Mouse (Mus musculus) cerebellum, adult 11 months (tissue): ENCODE results near the gene Il20rb.

ENCODE experiments used
- DNase-seq: peaks from one replicate; pipeline ENCODE4 v3.0.0; 2022

The Il20rb gene

DNA sequence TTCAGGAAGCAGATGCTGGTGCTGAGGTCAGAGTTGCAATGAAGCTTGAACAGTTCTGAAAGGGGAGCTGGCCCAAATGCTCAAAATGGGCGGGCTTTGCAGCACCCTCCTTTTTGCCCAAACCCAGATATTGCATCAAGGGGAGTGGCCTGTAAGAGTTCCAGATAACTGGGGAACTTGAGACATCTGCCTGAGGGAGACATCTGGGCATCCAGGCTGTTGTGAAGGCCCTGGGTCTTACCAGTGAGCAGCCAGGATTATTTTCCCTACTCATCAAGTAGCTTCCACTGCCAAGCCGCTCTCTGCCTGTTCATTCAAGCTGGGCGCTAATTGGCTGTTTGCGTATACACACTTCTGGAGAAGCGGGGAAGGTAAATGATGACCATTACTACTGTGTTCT is at the start of gene Il20rb:
Gene Il20rb, minus strand, starts transcription at position 358 of the 400 bp plus-strand sequence.
- DNase-seq, result no peak

DNA sequence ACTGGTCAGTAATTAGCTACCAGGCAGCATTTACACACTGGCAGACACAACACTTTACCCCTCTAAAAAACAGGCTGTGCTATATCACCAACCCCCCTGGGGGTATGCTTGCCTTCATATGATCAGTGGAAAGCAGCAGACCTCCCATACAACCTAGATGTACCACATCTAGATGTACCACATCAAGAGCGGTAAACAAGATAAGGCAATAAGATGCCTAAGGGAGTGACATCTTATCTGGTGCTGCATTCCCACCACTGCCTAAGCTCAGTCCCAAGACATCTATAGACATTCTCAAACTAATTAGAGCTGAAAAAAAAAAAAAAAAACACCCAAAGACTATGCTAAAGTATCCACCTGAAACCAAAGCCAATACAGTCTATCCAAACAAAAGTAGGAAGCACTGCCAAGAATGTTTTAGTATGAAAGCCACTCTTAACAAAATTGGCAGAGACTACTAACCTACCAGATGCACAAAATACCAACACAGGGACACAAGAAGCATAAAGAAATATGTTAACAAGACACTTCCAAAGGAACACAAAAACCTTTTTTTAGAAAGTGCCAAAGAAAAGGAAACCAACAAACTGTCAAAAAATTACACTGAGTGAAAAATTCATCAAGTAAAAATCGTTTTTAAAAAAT is 49.2 kb upstream of the Il20rb start:
- no peak for DNase-seq

DNA sequence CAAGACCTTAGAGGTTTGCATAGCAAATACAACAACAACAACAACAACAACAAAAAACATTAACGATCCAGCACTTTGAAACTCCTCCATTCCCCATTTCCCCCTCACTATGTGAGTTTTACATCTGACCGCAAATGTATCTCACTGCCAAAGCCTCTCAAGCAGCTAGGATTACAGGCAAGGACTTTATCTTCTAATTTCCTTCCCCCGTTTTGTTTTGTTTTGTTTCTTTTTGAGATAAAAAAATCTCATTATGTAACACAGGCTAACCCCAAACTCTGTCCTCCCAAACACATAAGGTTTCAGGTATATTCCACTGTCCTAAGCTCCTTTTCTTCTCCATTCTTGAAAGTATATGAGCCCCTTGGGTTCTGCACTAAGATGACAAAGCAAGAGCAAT is 48.1 kb upstream of the Il20rb start:
- no peak for DNase-seq

DNA sequence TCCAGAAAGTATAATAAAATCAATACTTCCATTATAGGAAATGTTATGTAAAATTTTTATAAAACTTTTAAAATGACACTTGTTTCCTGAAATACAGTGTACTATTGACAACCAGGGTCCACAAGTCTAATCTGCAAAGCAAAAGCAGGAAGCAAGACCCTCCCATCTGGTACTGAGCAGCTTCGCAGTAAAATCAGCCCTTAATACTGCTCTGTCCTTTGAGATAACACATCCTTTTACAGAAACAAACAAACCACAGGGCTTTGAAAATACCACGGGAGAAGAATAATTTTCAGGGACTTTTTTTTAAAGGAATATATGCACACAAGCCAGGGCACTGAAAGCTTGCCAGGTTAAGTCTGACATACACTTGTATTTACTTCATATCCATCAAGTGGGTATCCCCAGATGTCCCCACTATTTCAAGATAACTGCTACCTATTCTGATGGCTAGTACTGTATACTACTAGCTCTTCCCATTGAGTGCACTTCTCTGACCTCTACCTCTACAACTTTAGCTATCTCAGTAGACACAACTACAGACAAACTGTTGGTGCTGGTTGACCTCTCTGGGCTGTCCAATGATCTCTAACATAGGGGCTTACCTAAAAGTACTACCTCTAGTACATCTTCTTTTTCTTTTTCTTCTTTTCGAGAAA is 46.4 kb upstream of the Il20rb start:
- DNase-seq, result no peak

DNA sequence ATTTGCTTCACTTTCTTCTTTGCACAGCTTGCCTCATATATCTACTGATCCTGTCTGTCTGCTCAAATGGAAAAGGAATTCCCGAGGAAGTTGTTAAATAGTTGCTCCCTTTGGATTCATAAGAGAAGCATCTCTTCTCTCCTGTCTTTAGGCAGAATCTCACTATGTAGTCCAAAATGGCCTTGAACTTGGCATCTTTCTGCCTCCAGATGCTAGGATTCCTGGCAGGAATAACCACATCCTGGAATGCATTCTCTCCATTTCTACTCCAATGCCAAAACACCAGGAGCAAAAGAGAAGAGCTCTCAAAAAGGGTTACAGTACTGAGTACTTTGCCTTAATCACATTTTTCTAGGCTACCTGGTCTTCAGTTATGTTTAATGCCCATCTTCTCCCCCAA is 44.7 kb upstream of the Il20rb start:
- no peak for DNase-seq

DNA sequence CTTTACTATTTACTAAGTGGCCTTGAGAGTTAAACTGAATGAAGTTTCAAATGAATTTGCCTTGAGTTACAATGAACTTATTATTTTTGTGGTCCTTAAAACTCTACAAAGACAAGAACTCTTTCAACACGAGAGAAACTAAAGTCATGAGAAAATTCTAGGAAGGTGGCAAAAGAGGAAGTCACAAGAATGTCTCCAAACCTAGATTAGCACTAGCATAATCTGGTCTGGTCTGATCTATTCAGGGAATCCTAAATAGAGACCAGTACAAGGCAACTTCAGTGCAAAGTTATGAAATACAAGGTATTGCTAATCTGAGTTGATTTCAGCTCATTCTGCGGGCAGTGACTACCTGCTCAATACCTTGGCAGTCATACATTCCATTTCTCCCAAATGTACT is 38.6 kb upstream of the Il20rb start:
- DNase-seq, result no peak

DNA sequence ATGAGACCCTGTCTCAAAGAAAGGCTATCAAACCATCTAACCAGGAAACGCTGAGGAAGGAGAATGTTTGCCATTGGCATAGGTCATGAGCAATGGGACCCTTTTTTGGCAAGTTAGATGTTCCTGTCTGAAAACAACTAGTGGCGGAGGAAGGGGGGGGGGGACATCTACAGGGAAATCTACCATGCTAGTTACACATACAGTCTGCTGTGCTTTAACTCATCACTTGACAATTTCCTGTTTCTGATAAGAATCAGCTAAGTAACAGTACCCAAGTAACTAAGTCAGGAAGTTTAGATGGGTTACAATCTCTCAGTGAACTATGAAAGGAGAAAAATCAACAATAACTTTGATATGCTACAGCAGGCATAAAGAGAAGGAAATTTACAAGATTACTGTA is 35.4 kb upstream of the Il20rb start:
- no peak for DNase-seq

DNA sequence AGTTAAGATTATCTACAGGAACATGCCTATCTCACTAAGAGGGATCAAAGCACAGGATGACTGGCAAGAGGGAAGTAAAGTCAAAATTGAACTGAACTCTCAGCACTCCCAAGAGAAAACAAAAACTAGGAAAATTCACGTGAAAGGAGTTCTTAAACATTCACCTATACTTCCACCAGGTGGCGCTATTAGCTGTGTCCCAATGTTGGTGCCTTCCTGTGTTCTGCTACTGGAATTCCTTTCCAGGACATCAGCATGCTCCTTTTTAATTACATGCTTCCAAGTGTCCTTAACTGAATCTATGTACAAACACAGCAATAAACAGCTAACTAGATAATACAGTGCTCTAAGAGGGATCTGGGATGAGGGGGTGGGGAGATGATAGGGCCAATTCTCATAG is 34.0 kb upstream of the Il20rb start:
- peak; percentile 50 for DNase-seq

DNA sequence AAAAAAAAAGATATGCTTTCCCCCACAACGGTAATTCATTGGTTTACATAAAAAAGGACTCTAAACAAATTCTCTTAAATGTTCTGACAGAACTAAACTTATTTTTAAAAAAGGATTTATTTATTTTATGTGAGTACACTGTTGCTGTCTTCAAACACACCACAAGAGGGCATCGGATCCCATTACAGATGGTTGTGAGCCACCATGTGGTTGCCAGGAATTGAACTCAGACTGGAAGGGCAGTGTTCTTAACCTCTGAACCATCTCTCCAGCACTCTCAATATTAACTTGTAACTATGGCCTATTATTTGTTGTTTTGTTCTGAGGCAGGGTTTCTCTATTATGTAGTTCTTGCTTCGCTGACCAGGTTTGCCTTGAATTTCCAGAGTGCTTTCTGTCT is 33.4 kb upstream of the Il20rb start:
- DNase-seq, result no peak

DNA sequence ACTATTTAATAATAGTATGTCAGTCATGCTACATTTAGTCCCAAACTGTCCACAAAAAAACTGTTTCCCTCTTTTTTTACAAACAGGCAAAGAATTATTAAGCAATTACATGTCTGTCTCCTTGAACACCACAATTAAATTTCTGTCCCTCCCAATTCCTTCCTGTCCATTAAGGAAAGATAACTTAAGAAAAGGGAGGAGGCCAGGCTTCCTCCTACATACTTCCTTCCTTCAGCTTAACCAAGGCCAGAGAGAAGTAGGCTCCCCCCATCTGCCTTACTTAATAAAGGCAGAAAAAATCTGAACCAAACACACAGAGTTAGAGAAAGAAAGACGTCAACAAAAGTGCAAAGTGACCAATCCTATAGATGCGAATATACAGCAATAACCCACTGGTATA is 21.0 kb upstream of the Il20rb start:
- DNase-seq, result no peak

DNA sequence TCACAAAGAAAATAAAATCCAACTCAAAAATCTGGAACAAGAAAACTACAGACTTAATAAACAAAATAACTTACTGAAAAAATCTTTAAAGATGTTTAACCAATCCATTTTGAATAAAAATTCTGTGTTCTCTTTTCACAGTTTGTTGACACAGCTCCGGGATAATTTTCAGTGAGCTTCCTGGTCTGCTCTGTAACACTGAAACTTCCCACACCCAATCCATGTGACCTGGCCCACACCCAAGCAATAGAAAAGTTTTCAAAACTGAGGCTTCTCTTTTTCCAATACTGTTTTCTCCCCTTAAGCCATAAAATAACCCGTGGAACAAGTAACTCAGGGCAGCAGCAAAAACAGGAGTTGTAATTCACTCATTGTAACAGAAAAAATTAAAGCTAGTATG is 20.1 kb upstream of the Il20rb start:
- no peak for DNase-seq

DNA sequence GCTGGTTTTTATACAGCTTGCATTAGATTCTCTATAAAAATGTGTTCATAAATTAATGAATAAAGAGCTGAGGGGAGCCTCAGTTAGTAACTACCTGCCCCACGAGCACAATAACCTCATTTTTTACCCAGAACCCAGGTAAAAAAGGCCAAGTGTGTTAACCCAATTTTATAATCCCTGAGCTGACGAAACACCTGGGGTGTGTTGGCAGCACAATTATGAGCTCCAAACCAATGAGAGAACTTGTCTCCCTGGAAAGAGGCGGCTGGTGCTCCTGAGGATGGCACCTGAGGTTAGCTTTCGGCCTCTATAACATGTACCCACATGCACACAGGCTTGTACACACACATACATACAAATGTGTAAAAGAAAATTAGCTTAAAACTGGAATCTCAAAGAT is 18.9 kb upstream of the Il20rb start:
- DNase-seq, result peak; percentile 22

DNA sequence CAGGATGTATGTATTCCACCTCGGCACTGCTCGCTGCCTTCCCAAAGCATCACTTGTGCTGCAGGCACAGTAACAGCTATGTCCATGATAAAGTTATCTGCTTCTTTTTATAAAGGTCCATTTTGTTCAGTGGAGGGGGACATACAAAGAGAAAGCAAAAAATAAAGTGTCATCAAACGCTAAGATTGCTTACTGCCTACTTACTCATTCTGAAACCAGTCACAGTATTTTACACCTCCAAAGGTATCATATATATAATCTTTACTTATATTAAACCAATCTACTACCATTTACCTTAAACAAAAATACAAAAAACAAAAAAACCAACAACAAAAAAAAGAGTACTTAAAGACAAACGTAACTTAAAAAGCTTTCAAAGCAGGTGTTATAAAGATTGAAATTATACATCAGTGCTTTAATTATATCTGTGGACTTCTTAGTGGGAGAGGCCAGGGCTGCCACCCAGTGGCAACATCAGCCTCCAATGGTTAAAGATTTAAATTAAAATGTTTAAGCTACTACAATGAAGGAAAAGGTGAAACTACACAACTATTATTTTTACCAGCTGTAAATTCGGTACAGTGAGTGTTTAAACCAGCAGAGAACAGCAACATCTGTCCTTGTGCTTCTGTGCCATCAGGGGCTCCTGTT is 7.1 kb upstream of the Il20rb start:
- DNase-seq, result no peak

DNA sequence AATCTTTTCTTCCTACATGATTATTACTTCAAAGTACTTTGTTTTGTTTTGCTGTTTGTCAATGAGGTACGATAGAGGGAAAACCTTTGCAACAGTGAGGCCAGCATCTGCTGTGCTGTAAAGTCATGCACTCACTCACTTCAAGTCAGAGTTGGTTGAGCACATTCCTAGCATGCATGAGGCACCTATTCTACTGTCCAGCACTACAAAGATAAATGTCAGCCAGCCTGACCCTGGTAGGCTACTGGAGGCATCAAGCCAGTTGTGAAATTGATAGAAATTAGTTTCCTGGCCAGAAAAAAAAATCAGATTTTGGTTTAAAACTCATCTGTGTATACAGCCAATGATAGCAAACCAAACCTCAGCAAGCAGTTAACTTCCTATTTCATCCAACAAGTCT is 4.8 kb upstream of the Il20rb start:
- DNase-seq, result no peak

DNA sequence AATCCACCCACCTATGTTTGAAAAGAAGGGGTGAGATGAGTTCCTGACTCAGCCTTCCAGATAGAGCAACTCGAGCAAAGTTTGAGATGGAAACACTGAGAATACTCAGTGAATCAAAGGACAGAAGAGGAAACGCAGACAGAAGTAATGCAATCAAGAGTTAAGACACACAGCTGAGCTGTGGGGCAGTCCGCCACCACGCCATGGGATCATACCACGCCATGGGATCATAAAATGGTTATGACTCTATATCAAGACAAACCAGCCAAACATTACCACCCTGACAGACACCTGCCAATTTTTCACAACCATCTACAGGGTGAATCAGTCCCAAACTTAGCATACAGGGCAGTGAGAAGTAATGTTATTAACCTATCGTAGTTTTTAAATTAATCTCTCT is 2.4 kb upstream of the Il20rb start:
- DNase-seq, result no peak

DNA sequence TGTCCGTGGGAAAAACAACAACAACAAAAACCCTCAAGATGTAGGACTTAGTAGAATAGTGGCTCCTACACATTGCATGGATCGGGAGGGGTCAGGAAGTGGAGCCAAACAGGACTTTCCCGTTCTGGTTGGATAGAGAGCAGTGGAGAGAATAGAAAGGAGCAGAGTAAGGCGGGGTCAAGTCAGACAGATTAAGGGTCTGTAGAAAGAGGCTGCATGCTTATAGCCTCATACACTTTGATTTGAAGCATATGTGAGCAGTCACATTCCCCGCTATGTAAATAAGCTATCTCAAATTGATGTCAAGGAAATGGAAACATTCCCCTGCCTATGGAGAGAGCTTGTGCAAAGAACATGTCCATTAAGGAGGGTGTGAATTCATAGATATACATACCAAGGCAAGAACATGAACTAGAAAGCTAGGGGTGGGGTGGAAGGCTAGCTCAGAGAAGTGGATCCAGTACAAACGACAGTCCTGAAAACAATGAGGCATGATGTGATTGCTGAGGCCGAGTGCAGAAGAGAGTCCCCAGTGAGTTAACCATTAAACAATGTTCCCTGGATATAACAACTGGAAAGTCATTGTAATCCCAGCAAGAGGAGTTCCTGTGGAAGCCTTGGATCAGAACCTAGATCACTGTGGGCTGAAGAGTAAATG is 1.6 kb upstream of the Il20rb start:
- DNase-seq, result no peak

DNA sequence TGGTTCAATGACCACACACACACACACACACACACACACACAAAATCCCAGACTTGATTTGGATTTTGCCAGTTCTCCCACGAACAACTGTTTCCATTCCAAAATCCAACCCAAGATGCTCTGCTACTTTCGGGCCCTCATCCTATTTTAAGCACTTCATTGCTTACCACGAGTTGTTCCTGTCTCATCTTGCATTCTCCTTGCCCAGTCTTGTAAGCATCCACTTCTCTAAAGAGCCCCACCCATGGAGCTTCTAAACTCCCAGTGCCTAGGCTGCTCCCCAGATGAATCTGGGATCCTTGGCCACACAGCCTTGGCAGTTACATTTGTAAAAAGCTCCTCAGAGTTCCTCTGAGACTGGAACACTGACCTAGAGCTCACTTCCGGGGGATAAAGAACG is 3.3 kb downstream of the Il20rb start:
- no peak for DNase-seq

DNA sequence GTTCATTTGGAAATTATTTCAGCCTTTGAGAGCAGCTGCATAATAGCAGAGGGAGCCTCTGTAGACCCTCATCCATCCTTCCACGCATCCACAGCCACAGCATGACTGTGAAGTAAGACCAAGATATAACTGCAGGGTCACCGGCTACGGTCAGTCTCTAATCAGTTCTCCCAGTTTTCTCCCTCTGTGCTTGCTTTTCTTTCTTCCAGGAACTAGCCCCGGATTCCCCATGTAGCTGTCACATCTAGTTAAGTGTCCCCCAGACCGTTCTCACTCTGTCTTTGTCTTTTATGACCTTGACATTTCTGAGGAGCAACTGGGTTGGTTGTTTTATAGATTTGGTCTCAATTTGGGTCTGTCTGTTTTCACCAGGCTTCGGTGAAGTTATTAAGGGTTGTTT is 5.0 kb downstream of the Il20rb start:
- DNase-seq, result no peak

DNA sequence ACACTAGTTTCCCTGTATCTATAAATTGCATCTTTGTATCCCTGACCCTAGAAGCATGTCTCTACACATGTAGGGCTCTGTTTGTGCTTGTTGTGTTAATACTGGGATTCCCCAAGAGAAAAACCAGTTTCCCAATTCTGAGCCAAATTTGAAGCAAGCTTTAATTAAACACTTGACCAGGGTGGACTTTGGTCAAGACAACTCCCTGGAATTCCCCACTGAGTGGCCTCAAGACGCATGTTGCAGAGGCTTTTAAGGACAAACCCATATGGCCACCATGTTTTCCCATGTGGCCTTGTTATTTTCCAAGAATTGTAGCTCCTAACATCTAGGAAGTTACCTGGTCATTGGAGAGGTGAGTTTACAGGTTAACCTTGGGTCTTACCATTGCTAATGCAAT is 12.5 kb downstream of the Il20rb start:
- no peak for DNase-seq

DNA sequence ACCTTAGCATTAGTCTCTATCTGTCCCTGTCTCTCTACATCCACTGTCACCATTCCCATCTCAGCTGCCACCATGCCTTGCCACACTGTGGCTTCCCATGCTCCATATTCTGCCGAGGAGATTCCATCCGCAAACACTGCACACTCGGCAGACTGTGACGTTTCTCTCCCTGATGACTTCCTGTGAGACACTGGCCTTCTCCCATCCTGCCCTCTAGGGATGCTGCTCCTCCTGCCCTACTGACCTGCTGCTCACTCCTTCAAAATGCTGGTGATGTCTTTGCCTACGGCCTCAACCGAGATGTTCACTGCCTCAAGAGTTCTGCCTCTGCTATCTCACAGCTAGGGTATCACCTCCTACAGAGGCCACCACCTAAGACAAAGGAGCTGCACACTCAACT is 13.2 kb downstream of the Il20rb start:
- no peak for DNase-seq

DNA sequence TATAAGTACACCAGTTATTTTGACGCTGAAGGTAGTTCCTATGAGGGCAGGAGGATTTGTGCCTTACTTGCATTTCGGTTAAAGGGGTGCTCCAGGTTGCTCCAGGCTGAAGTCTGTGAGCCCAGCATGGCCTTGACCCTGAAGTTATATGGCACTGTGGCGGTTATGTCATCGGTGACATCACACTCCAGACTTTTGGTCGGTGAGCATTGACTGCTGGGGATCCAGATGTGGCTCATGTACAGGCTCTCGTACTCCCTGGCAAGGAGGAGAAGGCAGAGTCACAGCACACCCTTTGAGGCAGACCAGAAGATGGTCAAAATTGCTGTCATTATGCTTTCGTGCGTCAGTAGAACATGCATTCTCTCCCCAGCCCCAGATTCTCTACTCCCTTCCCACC is 13.7 kb downstream of the Il20rb start:
- no peak for DNase-seq

DNA sequence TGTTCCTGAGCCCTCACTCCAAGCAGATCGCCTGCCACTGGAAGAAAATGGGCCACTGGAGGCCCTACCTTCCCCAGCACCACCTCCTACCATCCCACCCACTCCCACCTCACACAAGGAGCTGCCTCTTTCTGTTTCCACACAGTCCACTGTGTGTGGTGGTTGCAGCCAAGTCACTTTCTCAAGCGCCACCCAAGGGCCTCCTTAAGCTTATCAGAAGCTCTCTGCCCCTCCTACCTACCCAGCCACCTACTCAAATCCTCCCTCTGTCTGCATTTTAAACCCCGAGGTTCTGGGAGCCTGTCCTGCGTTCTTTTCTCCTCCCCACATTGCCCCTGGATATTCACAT is 15.0 kb downstream of the Il20rb start:
- DNase-seq, result no peak

DNA sequence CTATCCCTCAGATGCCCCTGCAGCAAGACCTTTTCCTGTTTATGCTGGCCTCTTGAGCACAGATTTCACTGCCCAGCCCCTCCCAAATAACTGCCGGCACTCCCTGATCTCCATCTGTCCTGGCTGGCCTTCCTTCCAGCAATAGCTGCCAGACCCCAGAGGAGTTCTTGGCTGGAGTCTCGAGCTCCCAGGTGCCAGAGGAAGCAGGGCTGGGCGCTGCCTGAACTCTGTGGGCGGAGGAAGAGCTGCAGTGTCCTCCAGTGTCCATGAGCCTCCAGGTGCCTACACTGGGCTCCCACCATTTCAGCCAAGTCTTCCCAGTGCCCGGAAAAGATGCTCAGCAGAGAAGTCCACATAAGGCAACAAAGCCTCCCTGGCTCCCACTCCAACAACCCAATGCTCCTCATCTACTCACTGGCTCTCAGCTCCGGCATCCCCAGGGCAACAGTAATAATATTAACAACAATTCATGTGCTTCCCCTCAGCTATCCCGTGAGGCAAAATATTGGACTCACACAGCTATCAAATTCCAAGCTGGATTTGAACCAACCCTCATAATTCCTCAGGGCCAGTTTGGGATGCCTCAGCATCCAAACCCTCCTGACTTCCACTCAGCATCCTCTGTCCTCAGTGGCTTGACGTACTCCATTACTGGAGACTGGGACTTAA is 15.5 kb downstream of the Il20rb start:
- DNase-seq, result peak; percentile 97

DNA sequence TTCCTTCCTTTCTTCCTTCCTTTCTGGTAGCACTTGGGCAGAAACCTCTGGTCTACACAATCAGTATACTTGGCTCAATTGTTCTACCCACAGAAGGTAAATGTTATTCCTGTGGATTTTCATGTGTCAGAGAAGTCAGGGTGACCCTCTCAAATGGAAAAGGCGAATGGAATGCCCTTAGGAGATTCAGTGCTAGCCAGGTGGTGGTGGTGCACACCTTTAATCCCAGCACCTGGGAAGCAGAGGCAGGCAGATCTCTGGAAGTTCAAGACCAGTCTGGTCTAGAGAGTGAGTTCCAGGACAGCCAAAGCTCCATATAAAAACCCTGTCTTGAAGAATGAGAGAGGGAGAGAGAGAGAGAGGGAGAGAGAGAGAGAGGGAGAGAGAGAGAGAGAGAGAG is 16.4 kb downstream of the Il20rb start:
- no peak for DNase-seq
